11 mouse cellular contexts compared by ENCODE assay signal in the genomic region with DNA sequence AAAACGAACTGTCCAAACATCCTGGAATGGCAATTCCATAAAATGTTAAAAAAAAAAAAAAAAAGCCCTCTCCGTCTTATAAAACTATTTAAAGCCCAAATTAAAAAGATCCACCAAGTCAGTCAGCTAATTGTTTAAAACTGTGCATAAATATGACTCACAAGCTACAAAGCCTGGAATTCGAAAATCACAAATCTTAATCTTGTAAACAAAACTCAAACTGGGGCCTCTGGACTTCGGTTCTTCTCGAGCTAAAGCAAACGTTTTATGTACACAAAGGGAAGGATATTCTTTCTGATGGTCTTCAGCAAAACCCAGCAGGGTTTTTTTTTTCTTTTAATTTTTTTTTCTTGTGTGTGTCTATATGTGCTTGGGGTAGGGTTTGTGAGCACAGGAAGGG. TPM values are rescaled to one million over a fixed set of nuclear protein-coding genes. Genes with fewer than 3 reads are reported as not detected.
DNase-seq lines count a peak whose midpoint lies in the region; ATAC-seq and TF ChIP-seq lines count a peak whose summit lies in the region.
"Had no signal": no experiment of that assay in that cellular context is flagged by ENCODE, and none has a peak within 500 bp of the region (broad histone marks: within the 10 kb centered on the region; RNA-seq: fewer than 3 reads in every experiment).

No protein-coding gene starts in this region.

- DNase-seq in heart, postnatal 4 days: no peak
- peak; percentile 39 for DNase-seq in lung, postnatal 0 days (ENCODE audit: low spot score)
- no peak for DNase-seq in lung, postnatal 4 days
- DNase-seq in right cerebral cortex, postnatal 14 days: no peak
- DNase-seq in embryo, embryonic 10 days (ENCODE audit: low spot score): no peak
- DNase-seq: left cerebral cortex, postnatal 4 days had no signal

- H3K27ac ChIP-seq in heart, embryonic 14.5 days (replicated peaks in 1 of 2; ENCODE audit: control insufficient read depth in 1 of 2, insufficient read depth in 1 of 2, low read depth in 2 of 2, low read length in 2 of 2): no peak overlapping the region
- H3K27ac ChIP-seq in lung, postnatal 0 days (ENCODE audit: low read length): peak overlapping the region; percentile 100
- H3K27ac ChIP-seq in limb, embryonic 12.5 days: 0 out of 2 replicates have a peak overlapping the region, but pooled peaks have one; percentile 41
- peak overlapping the region; percentile 98 for H3K27ac ChIP-seq in stomach, embryonic 16.5 days (ENCODE audit: low read length)
- H3K27ac ChIP-seq: forebrain, embryonic 10.5 days had no signal

- WGBS in heart, embryonic 14.5 days: 70% methylated on average over 6 of the region's 6 CpGs
- WGBS in lung, postnatal 0 days: 15% methylated on average over 6 of the region's 6 CpGs
- WGBS in limb, embryonic 12.5 days: 71% methylated on average over 6 of the region's 6 CpGs
- WGBS in stomach, embryonic 16.5 days: 25% methylated on average over 6 of the region's 6 CpGs

- no peak for TF ChIP-seq CTCF in lung, postnatal 0 days (IDR thresholded peaks at IDR 0.05)

- H3K4me2 ChIP-seq in heart, embryonic 14.5 days (ENCODE audit: low read length): peak overlapping the region; percentile 76
- peak overlapping the region; percentile 61 for H3K4me2 ChIP-seq in lung, postnatal 0 days (replicated peaks; ENCODE audit: low read depth, low read length)
- H3K4me2 ChIP-seq in limb, embryonic 12.5 days: peak overlapping the region; percentile 64
- H3K4me2 ChIP-seq in stomach, embryonic 16.5 days (ENCODE audit: low read depth, low read length): peak overlapping the region; percentile 86

- H3K9me3 ChIP-seq in heart, embryonic 14.5 days (ENCODE audit: control insufficient read depth, low read length): no peaks in the 10 kb centered on the region
- H3K9me3 ChIP-seq in lung, postnatal 0 days (ENCODE audit: low read length): no peaks in the 10 kb centered on the region
- no peaks in the 10 kb centered on the region for H3K9me3 ChIP-seq in limb, embryonic 12.5 days
- H3K9me3 ChIP-seq in stomach, embryonic 16.5 days (replicated peaks; ENCODE audit: control insufficient read depth, low read length): no peaks in the 10 kb centered on the region
- H3K9me3 ChIP-seq: forebrain, embryonic 10.5 days had no signal

- peak overlapping the region; percentile 75 to 94 for H3K4me3 ChIP-seq in heart, embryonic 14.5 days (ENCODE audit: control insufficient read depth in 1 of 2, insufficient read depth in 1 of 2, low read depth in 1 of 2, low read length in 2 of 2)
- peak overlapping the region; percentile 97 for H3K4me3 ChIP-seq in lung, postnatal 0 days (ENCODE audit: low read depth, low read length)
- H3K4me3 ChIP-seq in limb, embryonic 12.5 days (replicated peaks): peak overlapping the region; percentile 86
- H3K4me3 ChIP-seq in stomach, embryonic 16.5 days (replicated peaks; ENCODE audit: low read length): peak overlapping the region; percentile 87

- no peak for TF ChIP-seq EP300 in lung, postnatal 0 days (IDR thresholded peaks at IDR 0.05)

- H3K27me3 ChIP-seq in heart, embryonic 14.5 days (ENCODE audit: control insufficient read depth, insufficient read depth, low read length): no peaks in the 10 kb centered on the region
- H3K27me3 ChIP-seq in lung, postnatal 0 days (replicated peaks; ENCODE audit: insufficient read depth, low read length): no peaks in the 10 kb centered on the region
- H3K27me3 ChIP-seq in limb, embryonic 12.5 days: no peaks in the 10 kb centered on the region
- no peaks in the 10 kb centered on the region for H3K27me3 ChIP-seq in stomach, embryonic 16.5 days (ENCODE audit: control insufficient read depth, insufficient read depth, low read length)

- peaks cover 5 to 6% of the 10 kb centered on the region in 2 experiments; a peak in 2 of 4 replicates for H3K4me1 ChIP-seq in heart, embryonic 14.5 days (ENCODE audit: control insufficient read depth in 2 of 2, insufficient read depth in 2 of 2, low read length in 2 of 2)
- peaks cover 16% of the 10 kb centered on the region for H3K4me1 ChIP-seq in lung, postnatal 0 days (ENCODE audit: insufficient read depth, low read depth, low read length)
- H3K4me1 ChIP-seq in limb, embryonic 12.5 days (replicated peaks): peaks cover 56% of the 10 kb centered on the region
- H3K4me1 ChIP-seq in stomach, embryonic 16.5 days (ENCODE audit: control insufficient read depth, insufficient read depth, low read length): peaks cover 35% of the 10 kb centered on the region

- no peak for ATAC-seq in heart, embryonic 14.5 days (ENCODE audit: insufficient number of reproducible peaks, insufficient read depth, low FRiP score, low read depth)
- no peak for ATAC-seq in lung, postnatal 0 days
- no peak for ATAC-seq in limb, embryonic 12.5 days (ENCODE audit: insufficient number of reproducible peaks, insufficient read depth, low FRiP score, low TSS enrichment, low read depth)
- no peak for ATAC-seq in stomach, embryonic 16.5 days (ENCODE audit: insufficient read depth, low FRiP score)
- ATAC-seq: inflammation-experienced regulatory T-cells, adult 6 months had no signal

- no peaks in the 10 kb centered on the region for H3K36me3 ChIP-seq in heart, embryonic 14.5 days (ENCODE audit: control insufficient read depth, insufficient read depth, low read length)
- no peaks in the 10 kb centered on the region for H3K36me3 ChIP-seq in lung, postnatal 0 days (ENCODE audit: insufficient read depth, low read length)
- no peaks in the 10 kb centered on the region for H3K36me3 ChIP-seq in limb, embryonic 12.5 days
- H3K36me3 ChIP-seq in stomach, embryonic 16.5 days (ENCODE audit: control insufficient read depth, insufficient read depth, low read length): no peaks in the 10 kb centered on the region
- H3K36me3 ChIP-seq: forebrain, embryonic 10.5 days had no signal

- no peak overlapping the region; the same call in 1 of the 2 replicates for H3K9ac ChIP-seq in heart, embryonic 14.5 days (ENCODE audit: low read length)
- H3K9ac ChIP-seq in lung, postnatal 0 days (replicated peaks; ENCODE audit: low read depth): peak overlapping the region; percentile 99
- peak overlapping the region; percentile 97; the same call in 1 of the 2 replicates for H3K9ac ChIP-seq in limb, embryonic 12.5 days (replicated peaks)
- H3K9ac ChIP-seq in stomach, embryonic 16.5 days (ENCODE audit: low read length): peak overlapping the region; percentile 95

RNA-seq across cellular contexts. Expression of a gene that starts 2.1 kb away (rescaled TPM):
- 24.6 and 25.0 TPM in 2 replicates for polyA plus RNA-seq in heart, embryonic 14.5 days (2014; fragmentation: Nextera tagmentation; extraction: Ambion mirVana)
- 10 to 100 TPM; 59.7 to 59.9 TPM for total RNA-seq in heart, postnatal 4 days (2021)
- polyA plus RNA-seq in lung, postnatal 0 days (2015; fragmentation: Nextera tagmentation; extraction: Ambion mirVana): 62.2 and 68.0 TPM in 2 replicates
- polyA plus RNA-seq in limb, embryonic 12.5 days (2016; fragmentation: Nextera tagmentation; extraction: Ambion mirVana): 25.3 and 28.6 TPM in 2 replicates
- 33.8 and 35.1 TPM in 2 replicates for polyA plus RNA-seq in stomach, embryonic 16.5 days (2015; fragmentation: Nextera tagmentation; extraction: Ambion mirVana)

Comparison
In these comparisons a context has a peak if more than half of its experiments do, and no peak if none do; other contexts are left out.
1. H3K27ac ChIP-seq: peak in lung, postnatal 0 days (single experiment), limb, embryonic 12.5 days (single experiment) and stomach, embryonic 16.5 days (single experiment); none in heart, embryonic 14.5 days (0 of 2).
2. Peak in every context shown above with its lines, with median percentiles within 50 percentile points of each other: H3K4me2 ChIP-seq and H3K4me3 ChIP-seq.